Mouse (Mus musculus) splenic B cell, adult 2 months (primary cell): ENCODE measurements around the gene Grid2ip.

Source experiments
- DNase-seq: peaks from one replicate; pipeline ENCODE4 v3.0.0-alpha.2; 2011; ENCODE audit warnings: low read depth, low spot score
- H3K27me3 ChIP-seq: 2 replicates; pipeline ENCODE4 v1.6.1; 2012; ENCODE audit warnings: mild to moderate bottlenecking, low read length, moderate library complexity, mixed read lengths; ENCODE audit not compliant: control insufficient read depth, poor library complexity, insufficient read depth, severe bottlenecking
- H3K36me3 ChIP-seq: 2 replicates; pipeline ENCODE4 v1.6.1; 2012; ENCODE audit warnings: mild to moderate bottlenecking, low read length, moderate library complexity, mixed read lengths; ENCODE audit not compliant: control insufficient read depth, poor library complexity, insufficient read depth, severe bottlenecking

The Grid2ip gene

GRCm38 (mm10) chr5:143356686-143357388 is at the start of gene Grid2ip:
TSS of gene Grid2ip (plus strand) at chr5:143357338.
- no peak for DNase-seq

GRCm38 (mm10) chr5:143308825-143309224 is 48.3 kb upstream of the Grid2ip start:
- Histone ChIP-seq H3K27me3 (no peaks in the 10 kb centered on the region), H3K36me3 (peaks cover 17% of the 10 kb centered on the region)
- no peak for DNase-seq

More at GRCm38 (mm10) chr5:143356686-143357388, at the start of gene Grid2ip:
- H3K36me3 ChIP-seq: no peaks in the 10 kb centered on the region
- H3K27me3 ChIP-seq: no peaks in the 10 kb centered on the region

GRCm38 (mm10) chr5:143309916-143310315 is 47.2 kb upstream of the Grid2ip start:
- no peak for DNase-seq
- Histone ChIP-seq H3K36me3 (peaks cover 17% of the 10 kb centered on the region), H3K27me3 (no peaks in the 10 kb centered on the region)

GRCm38 (mm10) chr5:143311886-143312285 is 45.3 kb upstream of the Grid2ip start:
- DNase-seq: peak; percentile 92
- Histone ChIP-seq H3K36me3 (peaks cover 14% of the 10 kb centered on the region), H3K27me3 (no peaks in the 10 kb centered on the region)

GRCm38 (mm10) chr5:143314183-143314729 is 42.9 kb upstream of the Grid2ip start:
- H3K36me3 ChIP-seq: peaks cover 10% of the 10 kb centered on the region
- peak; percentile 15 for DNase-seq

GRCm38 (mm10) chr5:143314730-143315513 is 42.2 kb upstream of the Grid2ip start, which contains the start of gene E130309D02Rik:
TSS of gene E130309D02Rik (minus strand) at chr5:143315360.
- Histone ChIP-seq H3K27me3 (no peaks in the 10 kb centered on the region), H3K36me3 (peaks cover 9% of the 10 kb centered on the region)
- peak; percentile 92 for DNase-seq

More at GRCm38 (mm10) chr5:143314183-143314729, 42.9 kb upstream of the Grid2ip start:
- no peaks in the 10 kb centered on the region for H3K27me3 ChIP-seq

GRCm38 (mm10) chr5:143315514-143315888 is 41.6 kb upstream of the Grid2ip start:
- Histone ChIP-seq H3K27me3 (no peaks in the 10 kb centered on the region), H3K36me3 (peaks cover 6% of the 10 kb centered on the region)
- no peak for DNase-seq

- no peaks in the 10 kb centered on the region for H3K27me3 ChIP-seq
- no peak for DNase-seq
- peaks cover 1% of the 10 kb centered on the region for H3K36me3 ChIP-seq
These were observed 40.4 kb upstream of the Grid2ip start for GRCm38 (mm10) chr5:143316605-143317287.

GRCm38 (mm10) chr5:143317288-143317610 is 39.9 kb upstream of the Grid2ip start:
- no peak for DNase-seq
- no peaks in the 10 kb centered on the region for H3K27me3 ChIP-seq
- peaks cover 1% of the 10 kb centered on the region for H3K36me3 ChIP-seq

- no peaks in the 10 kb centered on the region; the same call in none of the 2 replicates for H3K36me3 ChIP-seq
- DNase-seq: peak; percentile 90
- H3K27me3 ChIP-seq: no peaks in the 10 kb centered on the region
These were observed 28.2 kb upstream of the Grid2ip start, which contains the start of gene Zdhhc4 for GRCm38 (mm10) chr5:143328690-143329495. TSS of gene Zdhhc4 (minus strand) at chr5:143329256.

- H3K36me3 ChIP-seq: no peaks in the 10 kb centered on the region
- peak; percentile 88 for DNase-seq
These were observed 23.3 kb upstream of the Grid2ip start for GRCm38 (mm10) chr5:143333872-143334271.

GRCm38 (mm10) chr5:143334418-143335088 is 22.6 kb upstream of the Grid2ip start:
- Histone ChIP-seq H3K36me3 (no peaks in the 10 kb centered on the region), H3K27me3 (no peaks in the 10 kb centered on the region)
- peak; percentile 19 for DNase-seq

More at GRCm38 (mm10) chr5:143333872-143334271, 23.3 kb upstream of the Grid2ip start:
- no peaks in the 10 kb centered on the region for H3K27me3 ChIP-seq

- H3K27me3 ChIP-seq: no peaks in the 10 kb centered on the region
- DNase-seq: no peak
- H3K36me3 ChIP-seq: no peaks in the 10 kb centered on the region
These were observed 22.1 kb upstream of the Grid2ip start for GRCm38 (mm10) chr5:143335089-143335460.
